Mouse (Mus musculus): ENCODE measurements at regions not wholly inside any gene's neighbourhood (a gene's known extent, or its start where the extent isn't known, plus 50 kb on each side); places are given as distances from the start of the nearest gene placed in this dataset.
"Not testable (repeated sequence)": the region's sequence is repeated elsewhere in the genome, so short reads cannot be mapped to it uniquely, and the experiment has no call there.

- Histone ChIP-seq H3K27ac (ENCODE audit: low read length) (no peak overlapping the region), H3K9me3 (replicated peaks; ENCODE audit: control insufficient read depth, low read length, poor library complexity, severe bottlenecking) (no peaks in the 10 kb centered on the region), H3K4me3 (ENCODE audit: low read depth, low read length) (no peak overlapping the region), H3K36me3 (ENCODE audit: control insufficient read depth, insufficient read depth, low read length) (no peaks in the 10 kb centered on the region), H3K9ac (ENCODE audit: low read depth, low read length) (no peak overlapping the region), H3K4me1 (ENCODE audit: control insufficient read depth, insufficient read depth, low read length) (no peaks in the 10 kb centered on the region), H3K27me3 (ENCODE audit: control insufficient read depth, insufficient read depth, low read depth, low read length) (no peaks in the 10 kb centered on the region), H3K4me2 (ENCODE audit: low read length) (no peak overlapping the region)
- WGBS = 91% methylated on average over 2 of the region's 2 CpGs
- no peak for ATAC-seq
Observed at GRCm38 (mm10) chr16:77749474-77749873, 147.6 kb upstream of the Gm11146 start.

GRCm38 (mm10) chr16:77743838-77744237 is 141.9 kb upstream of the Gm11146 start:
- no peak for ATAC-seq
- H3K4me2 ChIP-seq (ENCODE audit: low read length) = no peak overlapping the region
- no peaks in the 10 kb centered on the region for H3K27me3 ChIP-seq (ENCODE audit: control insufficient read depth, insufficient read depth, low read depth, low read length)
- H3K36me3 ChIP-seq (ENCODE audit: control insufficient read depth, insufficient read depth, low read length) = no peaks in the 10 kb centered on the region
- no peaks in the 10 kb centered on the region for H3K4me1 ChIP-seq (ENCODE audit: control insufficient read depth, insufficient read depth, low read length)
- H3K9ac ChIP-seq (ENCODE audit: low read depth, low read length) = no peak overlapping the region
- H3K27ac ChIP-seq (ENCODE audit: low read length) = no peak overlapping the region
- no peaks in the 10 kb centered on the region for H3K9me3 ChIP-seq (replicated peaks; ENCODE audit: control insufficient read depth, low read length, poor library complexity, severe bottlenecking)
- WGBS = 83% methylated on average over 6 of the region's 6 CpGs
- H3K4me3 ChIP-seq (ENCODE audit: low read depth, low read length) = no peak overlapping the region

GRCm38 (mm10) chr16:77738821-77739220 is 136.9 kb upstream of the Gm11146 start:
- Histone ChIP-seq H3K36me3 (ENCODE audit: control insufficient read depth, insufficient read depth, low read length) (no peaks in the 10 kb centered on the region), H3K4me1 (ENCODE audit: control insufficient read depth, insufficient read depth, low read length) (no peaks in the 10 kb centered on the region), H3K9me3 (replicated peaks; ENCODE audit: control insufficient read depth, low read length, poor library complexity, severe bottlenecking) (no peaks in the 10 kb centered on the region), H3K27ac (ENCODE audit: low read length) (no peak overlapping the region), H3K4me2 (ENCODE audit: low read length) (no peak overlapping the region), H3K9ac (ENCODE audit: low read depth, low read length) (no peak overlapping the region), H3K4me3 (ENCODE audit: low read depth, low read length) (no peak overlapping the region), H3K27me3 (ENCODE audit: control insufficient read depth, insufficient read depth, low read depth, low read length) (no peaks in the 10 kb centered on the region)
- 60% methylated on average over 1 of the region's 1 CpGs for WGBS
- ATAC-seq = no peak

- no peaks in the 10 kb centered on the region for H3K27me3 ChIP-seq (ENCODE audit: control insufficient read depth, insufficient read depth, low read depth, low read length)
- no peak overlapping the region for H3K9ac ChIP-seq (ENCODE audit: low read depth, low read length)
- ATAC-seq = no peak
- H3K9me3 ChIP-seq (replicated peaks; ENCODE audit: control insufficient read depth, low read length, poor library complexity, severe bottlenecking) = no peaks in the 10 kb centered on the region
- no peak overlapping the region for H3K4me3 ChIP-seq (ENCODE audit: low read depth, low read length)
- no peak overlapping the region for H3K4me2 ChIP-seq (ENCODE audit: low read length)
- no peaks in the 10 kb centered on the region for H3K36me3 ChIP-seq (ENCODE audit: control insufficient read depth, insufficient read depth, low read length)
- no peak overlapping the region for H3K27ac ChIP-seq (ENCODE audit: low read length)
- no peaks in the 10 kb centered on the region for H3K4me1 ChIP-seq (ENCODE audit: control insufficient read depth, insufficient read depth, low read length)
- WGBS = 93% methylated on average over 2 of the region's 2 CpGs
Observed at GRCm38 (mm10) chr16:77719377-77719776, 117.5 kb upstream of the Gm11146 start.

DNA sequence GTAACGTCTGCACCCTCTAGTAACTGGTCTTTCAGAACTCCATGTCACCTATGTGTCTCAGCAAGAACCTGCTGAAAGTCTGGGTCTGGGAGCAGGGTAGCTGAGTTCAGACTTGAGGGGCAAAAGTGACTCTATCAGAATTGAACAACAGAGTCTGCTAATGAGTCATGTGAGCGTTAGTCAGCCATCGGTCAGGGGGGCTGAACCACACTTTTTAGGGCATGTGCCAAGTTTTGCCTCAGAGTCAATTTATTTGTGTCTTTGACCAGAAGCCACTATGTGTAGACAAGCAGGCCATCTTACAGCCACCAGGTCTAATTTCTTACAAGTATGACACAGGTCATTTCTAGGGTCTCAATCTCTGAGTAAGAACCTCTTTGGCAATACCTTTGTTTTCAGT is 115.9 kb upstream of the Gm11146 start:
- not testable (repeated sequence) for H3K4me3 ChIP-seq (ENCODE audit: low read depth, low read length); H3K9ac ChIP-seq (ENCODE audit: low read depth, low read length); H3K27me3 ChIP-seq (ENCODE audit: control insufficient read depth, insufficient read depth, low read depth, low read length)

GRCm38 (mm10) chr16:77704726-77705125 is 102.8 kb upstream of the Gm11146 start:
- Histone ChIP-seq H3K9ac (ENCODE audit: low read depth, low read length) (no peak overlapping the region), H3K27ac (ENCODE audit: low read length) (no peak overlapping the region), H3K27me3 (ENCODE audit: control insufficient read depth, insufficient read depth, low read depth, low read length) (no peaks in the 10 kb centered on the region), H3K4me2 (ENCODE audit: low read length) (no peak overlapping the region), H3K4me3 (ENCODE audit: low read depth, low read length) (no peak overlapping the region), H3K36me3 (ENCODE audit: control insufficient read depth, insufficient read depth, low read length) (no peaks in the 10 kb centered on the region), H3K9me3 (replicated peaks; ENCODE audit: control insufficient read depth, low read length, poor library complexity, severe bottlenecking) (no peaks in the 10 kb centered on the region), H3K4me1 (ENCODE audit: control insufficient read depth, insufficient read depth, low read length) (no peaks in the 10 kb centered on the region)
- 90% methylated on average over 6 of the region's 6 CpGs for whole genome bisulfite sequencing
- no peak for ATAC-seq

More for the DNA sequence above, 115.9 kb upstream of the Gm11146 start:
- not testable (repeated sequence) for H3K4me1 ChIP-seq (ENCODE audit: control insufficient read depth, insufficient read depth, low read length); H3K9me3 ChIP-seq (replicated peaks; ENCODE audit: control insufficient read depth, low read length, poor library complexity, severe bottlenecking); H3K4me2 ChIP-seq (ENCODE audit: low read length); H3K36me3 ChIP-seq (ENCODE audit: control insufficient read depth, insufficient read depth, low read length); H3K27ac ChIP-seq (ENCODE audit: low read length); ATAC-seq
- WGBS = 98% methylated on average over 3 of the region's 3 CpGs

DNA sequence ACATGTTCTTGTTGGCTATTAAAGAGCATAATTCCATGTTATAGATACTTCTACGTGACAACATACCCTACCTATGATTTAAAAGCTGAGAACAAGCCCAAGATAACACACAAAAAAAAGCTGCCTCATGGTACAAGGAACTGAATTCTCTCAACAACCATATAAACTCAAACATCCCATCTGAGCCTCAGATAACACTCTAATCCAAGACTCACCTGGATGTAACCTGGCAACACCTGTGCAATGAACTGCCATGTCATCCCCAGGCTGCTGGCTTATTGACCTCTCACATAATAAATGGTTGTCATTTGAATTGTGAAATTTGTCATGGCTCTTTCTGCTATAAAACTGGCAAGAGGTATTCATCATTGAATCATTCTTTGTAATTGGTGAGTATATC is 93.5 kb upstream of the Gm11146 start:
- ATAC-seq = no peak
- 91% methylated on average over 1 of the region's 1 CpGs for WGBS
- Histone ChIP-seq H3K9me3 (replicated peaks; ENCODE audit: control insufficient read depth, low read length, poor library complexity, severe bottlenecking) (no peaks in the 10 kb centered on the region), H3K4me3 (ENCODE audit: low read depth, low read length) (no peak overlapping the region), H3K27me3 (ENCODE audit: control insufficient read depth, insufficient read depth, low read depth, low read length) (no peaks in the 10 kb centered on the region), H3K4me1 (ENCODE audit: control insufficient read depth, insufficient read depth, low read length) (no peaks in the 10 kb centered on the region), H3K27ac (ENCODE audit: low read length) (no peak overlapping the region), H3K4me2 (ENCODE audit: low read length) (no peak overlapping the region), H3K36me3 (ENCODE audit: control insufficient read depth, insufficient read depth, low read length) (no peaks in the 10 kb centered on the region), H3K9ac (ENCODE audit: low read depth, low read length) (no peak overlapping the region)

- H3K4me1 ChIP-seq (ENCODE audit: control insufficient read depth, insufficient read depth, low read length) = peaks cover 4% of the 10 kb centered on the region; the same call in 1 of the 2 replicates
- no peak for ATAC-seq
- no peak overlapping the region for H3K9ac ChIP-seq (ENCODE audit: low read depth, low read length)
- WGBS = 93% methylated on average over 4 of the region's 4 CpGs
- H3K36me3 ChIP-seq (ENCODE audit: control insufficient read depth, insufficient read depth, low read length) = no peaks in the 10 kb centered on the region
- no peak overlapping the region for H3K4me3 ChIP-seq (ENCODE audit: low read depth, low read length)
- no peak overlapping the region for H3K4me2 ChIP-seq (ENCODE audit: low read length)
- H3K27ac ChIP-seq (ENCODE audit: low read length) = no peak overlapping the region
- H3K27me3 ChIP-seq (ENCODE audit: control insufficient read depth, insufficient read depth, low read depth, low read length) = no peaks in the 10 kb centered on the region
- H3K9me3 ChIP-seq (replicated peaks; ENCODE audit: control insufficient read depth, low read length, poor library complexity, severe bottlenecking) = no peaks in the 10 kb centered on the region
Observed at GRCm38 (mm10) chr16:77687056-77687839, 85.4 kb upstream of the Gm11146 start.

DNA sequence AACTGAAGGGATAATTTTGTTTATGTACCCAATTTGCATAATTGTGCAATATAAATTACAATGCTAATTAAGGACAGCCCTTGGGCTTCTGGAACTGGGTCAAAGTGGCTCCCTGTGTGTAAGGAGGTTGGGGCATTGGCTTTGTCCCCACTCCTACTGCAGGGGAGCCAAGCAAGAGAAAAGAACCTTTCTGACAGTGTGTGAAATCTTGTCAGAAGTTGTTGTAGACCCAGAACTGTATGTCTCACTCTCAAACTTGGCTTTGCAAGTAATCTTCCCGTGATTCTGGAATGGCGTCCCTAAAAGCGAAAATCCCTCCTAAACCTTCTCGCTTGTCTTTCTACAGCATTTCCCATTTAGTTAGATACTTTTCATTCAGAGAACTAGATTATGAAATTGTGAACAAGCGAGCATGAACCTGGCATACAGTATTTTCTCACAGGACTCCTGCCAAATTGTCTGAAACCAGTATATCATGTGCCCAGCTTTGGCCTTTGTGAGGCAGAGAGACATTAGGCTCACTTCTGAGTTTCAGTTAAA is 83.8 kb upstream of the Gm11146 start:
- peak overlapping the region; percentile 66 for H3K27ac ChIP-seq (ENCODE audit: low read length)
- no peak overlapping the region for H3K4me3 ChIP-seq (ENCODE audit: low read depth, low read length)
- H3K9me3 ChIP-seq (replicated peaks; ENCODE audit: control insufficient read depth, low read length, poor library complexity, severe bottlenecking) = no peaks in the 10 kb centered on the region
- peak; percentile 89 for ATAC-seq
- no peaks in the 10 kb centered on the region for H3K27me3 ChIP-seq (ENCODE audit: control insufficient read depth, insufficient read depth, low read depth, low read length)
- WGBS = 73% methylated on average over 5 of the region's 5 CpGs
- no peak overlapping the region for H3K4me2 ChIP-seq (ENCODE audit: low read length)
- peaks cover 4% of the 10 kb centered on the region; the same call in 1 of the 2 replicates for H3K4me1 ChIP-seq (ENCODE audit: control insufficient read depth, insufficient read depth, low read length)
- H3K9ac ChIP-seq (ENCODE audit: low read depth, low read length) = no peak overlapping the region
- no peaks in the 10 kb centered on the region for H3K36me3 ChIP-seq (ENCODE audit: control insufficient read depth, insufficient read depth, low read length)
